Mouse (Mus musculus) embryonic fibroblast, embryonic 13.5 days (primary cell): ENCODE measurements at regions not wholly inside any gene's neighbourhood (a gene's known extent, or its start where the extent isn't known, plus 50 kb on each side); places are given as distances from the start of the nearest gene placed in this dataset.

Source experiments
- CTCF ChIP-seq: IDR thresholded peaks from 2 replicates; pipeline ENCODE4 v1.5.1; 2011; ENCODE audit warnings: mild to moderate bottlenecking, control low read depth, low read length, moderate library complexity, borderline replicate concordance; ENCODE audit not compliant: insufficient read depth
- POLR2A ChIP-seq: IDR thresholded peaks from 2 replicates; pipeline ENCODE4 v1.6.1; 2011; ENCODE audit warnings: low read depth, mild to moderate bottlenecking, control low read depth, low read length, moderate library complexity

DNA sequence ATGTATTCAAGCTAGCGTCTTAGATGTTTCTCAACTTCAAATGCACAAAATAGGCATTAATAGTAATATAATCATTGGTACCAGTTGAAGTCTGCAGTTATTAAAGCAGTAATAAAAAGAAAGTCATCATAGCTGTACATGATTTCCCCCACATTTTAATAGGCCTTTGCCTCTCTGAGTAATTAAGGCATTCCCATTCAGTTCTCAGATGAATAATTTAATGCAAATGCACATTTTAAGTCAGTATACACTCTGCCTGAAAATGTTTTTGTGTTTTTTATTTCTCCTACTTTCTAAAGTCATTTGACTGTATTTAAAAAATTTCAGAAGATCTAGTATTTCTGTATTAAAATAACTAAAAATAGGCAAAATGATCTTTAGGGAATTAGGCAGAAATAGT lies 344.6 kb downstream of the Edem1 start:
- TF ChIP-seq CTCF (no peak), POLR2A (no peak)
